In genomic region chr6:108706994-108707645, GRCm38 (mm10) we compare ENCODE assay signal across 25 mouse cellular contexts.
"Had no signal": no experiment of that assay in that cellular context is flagged by ENCODE, and none has a peak within 500 bp of the region (broad histone marks: within the 10 kb centered on the region; RNA-seq: fewer than 3 reads in every experiment).

No protein-coding gene starts in this region.

- H3K27me3 ChIP-seq: heart, embryonic 15.5 days; hindbrain, embryonic 15.5 days; intestine, embryonic 15.5 days had no signal

- H3K36me3 ChIP-seq: heart, embryonic 13.5 days; heart, embryonic 15.5 days; hindbrain, embryonic 13.5 days; hindbrain, embryonic 15.5 days; intestine, embryonic 15.5 days; limb, embryonic 13.5 days; limb, embryonic 15.5 days; liver, embryonic 12.5 days had no signal

- ATAC-seq: hindbrain, postnatal 0 days; inflammation-experienced regulatory T-cells, adult 6 months; intestine, embryonic 15.5 days; intestine, postnatal 0 days; liver, embryonic 12.5 days had no signal

- H3K9ac ChIP-seq: heart, embryonic 13.5 days; heart, embryonic 15.5 days; hindbrain, embryonic 13.5 days; hindbrain, embryonic 15.5 days; intestine, embryonic 15.5 days; limb, embryonic 13.5 days; limb, embryonic 15.5 days; liver, embryonic 12.5 days; liver, embryonic 14.5 days had no signal

- H3K4me3 ChIP-seq: heart, adult 2 months; heart, embryonic 13.5 days; heart, embryonic 15.5 days; hindbrain, embryonic 13.5 days; hindbrain, embryonic 15.5 days; intestine, embryonic 15.5 days; layer of hippocampus, adult 2 months; limb, embryonic 13.5 days; limb, embryonic 15.5 days; liver, embryonic 12.5 days had no signal

- DNase-seq: gastrocnemius, postnatal 14 days; gastrocnemius, postnatal 36 days; heart, adult 11 months; heart, adult 2 months; heart, postnatal 14 days; heart, postnatal 36 days; kidney, adult 18-20 months; kidney, adult 8-10 months; kidney, postnatal 10 days; kidney, postnatal 36 days; left cerebral cortex, postnatal 4 days had no signal

- H3K9me3 ChIP-seq: heart, embryonic 13.5 days; heart, embryonic 15.5 days; hindbrain, embryonic 13.5 days; hindbrain, embryonic 15.5 days; intestine, embryonic 15.5 days; limb, embryonic 13.5 days; limb, embryonic 15.5 days; liver, embryonic 12.5 days had no signal

- H3K4me2 ChIP-seq: heart, embryonic 11.5 days; heart, embryonic 13.5 days; heart, embryonic 15.5 days; hindbrain, embryonic 13.5 days; hindbrain, embryonic 15.5 days; intestine, embryonic 15.5 days; limb, embryonic 13.5 days; limb, embryonic 15.5 days; liver, embryonic 12.5 days had no signal

- H3K27ac ChIP-seq: heart, adult 2 months; heart, embryonic 13.5 days; heart, embryonic 15.5 days; hindbrain, embryonic 13.5 days; hindbrain, embryonic 15.5 days; hindbrain, postnatal 0 days; intestine, embryonic 15.5 days; layer of hippocampus, adult 2 months; limb, embryonic 13.5 days; limb, embryonic 15.5 days; liver, embryonic 12.5 days; liver, embryonic 14.5 days had no signal
